27 mouse cellular contexts compared by ENCODE assay signal in the genomic region with DNA sequence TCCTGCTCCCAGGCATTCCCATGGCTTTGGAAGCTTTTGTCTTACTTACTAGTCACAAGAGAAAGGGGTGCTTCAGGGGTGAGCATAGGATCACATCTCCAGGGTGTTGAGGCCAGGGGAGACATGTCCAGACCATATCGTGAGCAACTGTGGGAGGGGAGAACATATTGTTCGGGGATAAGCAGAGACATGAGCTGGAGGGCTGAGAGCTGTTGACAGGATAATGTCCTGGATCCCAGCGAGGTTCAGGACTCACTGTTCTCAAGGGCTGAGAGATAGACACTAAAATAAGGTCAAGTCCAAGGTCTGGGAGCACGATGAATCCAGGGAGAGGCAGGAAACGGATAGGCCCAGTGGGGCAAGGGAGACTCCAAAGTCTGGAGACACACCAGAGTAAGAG. TPM values are rescaled to one million over a fixed set of nuclear protein-coding genes. Genes with fewer than 3 reads are reported as not detected.
DNase-seq lines count a peak whose midpoint lies in the region; TF ChIP-seq lines count a peak whose summit lies in the region.
"Had no signal": no experiment of that assay in that cellular context is flagged by ENCODE, and none has a peak within 500 bp of the region (broad histone marks: within the 10 kb centered on the region; RNA-seq: fewer than 3 reads in every experiment).

No protein-coding gene starts in this region.

- peak overlapping the region; percentile 16; the same call in 1 of the 2 replicates for H3K27ac ChIP-seq in gastrocnemius, adult 2 months
- H3K27ac ChIP-seq in brown adipose tissue, adult 24 weeks (replicated peaks; ENCODE audit: low read depth, low read length) = 0 out of 2 replicates have a peak overlapping the region, but pooled peaks have one; percentile 21
- H3K27ac ChIP-seq: embryonic facial prominence, embryonic 12.5 days; hindbrain, embryonic 14.5 days; intestine, embryonic 15.5 days; kidney, embryonic 15.5 days; liver, embryonic 12.5 days; neural tube, embryonic 15.5 days; stomach, postnatal 0 days had no signal

- H3K4me1 ChIP-seq in brown adipose tissue, adult 24 weeks (ENCODE audit: control insufficient read depth, insufficient read depth, insufficient read length, low read length) = no peaks in the 10 kb centered on the region
- H3K4me1 ChIP-seq: embryonic facial prominence, embryonic 12.5 days; intestine, embryonic 15.5 days; liver, embryonic 12.5 days; neural tube, embryonic 15.5 days had no signal

- no peak for DNase-seq in gastrocnemius, adult 2 months
- DNase-seq in gastrocnemius, postnatal 25 days = no peak
- peak; percentile 48 for DNase-seq in ovary, adult 18-20 months (ENCODE audit: low spot score)
- DNase-seq in ovary, postnatal 10 days (ENCODE audit: low spot score) = no peak
- no peak for DNase-seq in liver
- DNase-seq in thymus, postnatal 10 days (ENCODE audit: low spot score in 2 of 2) = no peak
- DNase-seq: cerebellum, adult 11 months; cerebellum, postnatal 10 days; lung, adult 2 months; right cerebral cortex, postnatal 4 days; thymus, postnatal 4 days had no signal

- intact Hi-C loops in gastrocnemius, adult 2 months (cut with DNase I) = loop anchor here (5.0 kb wide), 1 partner anchor 219 kb away; no protein-coding TSS in a partner anchor

- H3K4me3 ChIP-seq in gastrocnemius, adult 2 months = no peak overlapping the region
- H3K4me3 ChIP-seq in brown adipose tissue, adult 24 weeks (ENCODE audit: insufficient read depth, low read depth, low read length) = no peak overlapping the region
- H3K4me3 ChIP-seq: embryonic facial prominence, embryonic 12.5 days; erythroblast, embryonic 14.5 days; intestine, embryonic 15.5 days; kidney, embryonic 15.5 days; liver, embryonic 12.5 days; neural tube, embryonic 15.5 days had no signal

- TF ChIP-seq CTCF in gastrocnemius, adult 2 months (IDR thresholded peaks at IDR 0.05) = no peak

RNA-seq across cellular contexts. Expression of gene Bcl2l10, which starts 15.4 kb away (rescaled TPM):
- total RNA-seq in gastrocnemius, adult 2 months (2021) = not detected
- total RNA-seq in gastrocnemius, postnatal 25 days (2021) = not detected
- not detected in 2 replicates for polyA plus RNA-seq in brown adipose tissue, adult 24 weeks (2012; ENCODE audit: insufficient read depth, insufficient read length, missing spikeins)
- total RNA-seq: CH12.LX; gastrocnemius, postnatal 4 days; heart, postnatal 10 days had no signal
- polyA plus RNA-seq: embryonic facial prominence, embryonic 12.5 days; erythroblast, embryonic 14.5 days; forebrain, embryonic 14.5 days; hindbrain, embryonic 14.5 days; intestine, embryonic 15.5 days; kidney, embryonic 15.5 days; large intestine, adult 2 months; limb, embryonic 11.5 days; liver, embryonic 12.5 days; midbrain, embryonic 16.5 days; neural tube, embryonic 15.5 days; stomach, postnatal 0 days had no signal

RNA-seq across cellular contexts. Expression of gene Mapk6, which starts 46.8 kb away (rescaled TPM):
- total RNA-seq in gastrocnemius, adult 2 months (2021) = 10 to 100 TPM; 26.4 to 29.6 TPM
- 10 to 100 TPM; 25.9 to 30.0 TPM for total RNA-seq in gastrocnemius, postnatal 25 days (2021)
- polyA plus RNA-seq in brown adipose tissue, adult 24 weeks (2012; ENCODE audit: insufficient read depth, insufficient read length, missing spikeins) = 12.0 and 16.0 TPM in 2 replicates

RNA-seq across cellular contexts. Expression of gene Gnb5, which starts 56.9 kb away (rescaled TPM):
- 10 to 100 TPM in 1 of 2 experiments, 1 to 10 TPM in 1; 7.6 to 15.4 TPM for total RNA-seq in gastrocnemius, adult 2 months (2021)
- 10 to 100 TPM; 11.6 to 16.9 TPM for total RNA-seq in gastrocnemius, postnatal 25 days (2021)
- polyA plus RNA-seq in brown adipose tissue, adult 24 weeks (2012; ENCODE audit: insufficient read depth, insufficient read length, missing spikeins) = 21.2 and 27.0 TPM in 2 replicates
- polyA plus RNA-seq: erythroblast, embryonic 14.5 days had no signal
